Mouse (Mus musculus): ENCODE measurements around the gene Recql5.

Recql5 gene

DNA sequence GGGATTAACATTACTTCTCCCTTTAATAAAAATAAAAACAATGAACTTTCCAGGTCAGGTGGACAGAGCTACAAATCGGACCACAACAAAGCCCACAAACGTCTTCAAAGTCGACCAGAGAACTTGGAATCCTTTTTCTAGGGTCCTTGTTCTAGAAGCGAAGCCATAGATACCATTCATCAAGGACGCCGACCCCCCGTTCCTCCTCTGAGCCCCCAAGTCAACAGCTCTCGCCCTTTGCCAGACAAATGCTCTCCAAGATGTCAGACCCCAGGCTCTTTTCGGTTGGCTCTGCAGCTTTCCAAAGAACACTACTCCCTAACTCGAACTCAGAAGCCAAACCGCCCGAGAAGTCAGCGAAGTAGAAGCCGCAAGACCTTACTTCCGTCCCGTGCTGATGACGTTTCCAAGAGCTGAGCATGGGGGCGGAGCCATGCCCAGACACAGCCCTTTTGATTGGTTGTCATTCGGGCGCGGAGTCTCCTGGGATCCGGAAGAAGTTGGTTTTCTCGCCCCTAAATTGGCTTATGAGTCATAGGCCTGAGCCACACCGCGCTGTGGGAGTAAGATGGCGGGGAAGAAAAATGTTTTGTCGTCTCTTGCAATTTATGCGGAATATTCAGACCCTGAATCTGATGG is at the start of gene Recql5, which contains the start of gene Sap30bp:
Recql5 (minus strand) TSS at position 370 of the 639 bp plus-strand sequence.
Sap30bp (plus strand) TSS at position 175 of the 639 bp plus-strand sequence.
- WGBS: under 1% methylated on average over 28 of the region's 28 CpGs

DNA sequence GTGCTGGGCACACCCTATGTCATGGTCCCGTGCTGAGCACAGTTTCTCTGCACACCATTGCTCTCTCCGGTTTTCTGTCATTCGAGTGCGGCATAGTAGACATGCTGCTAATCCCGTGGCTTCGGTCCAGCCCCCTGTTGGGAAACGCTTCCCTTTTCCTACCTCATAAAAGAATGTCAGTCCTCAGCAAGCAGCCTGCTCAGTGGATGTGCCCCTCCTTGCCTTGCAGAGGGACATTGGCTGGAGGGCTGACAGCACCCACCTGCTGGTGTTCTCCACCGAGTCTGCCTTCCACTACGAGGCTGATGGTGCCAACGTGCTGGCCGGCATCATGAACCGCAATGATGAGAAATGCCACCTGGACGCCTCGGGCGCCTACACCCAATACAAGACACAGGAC is 49.2 kb upstream of the Recql5 start:
- 83% methylated on average over 15 of the region's 15 CpGs for WGBS

DNA sequence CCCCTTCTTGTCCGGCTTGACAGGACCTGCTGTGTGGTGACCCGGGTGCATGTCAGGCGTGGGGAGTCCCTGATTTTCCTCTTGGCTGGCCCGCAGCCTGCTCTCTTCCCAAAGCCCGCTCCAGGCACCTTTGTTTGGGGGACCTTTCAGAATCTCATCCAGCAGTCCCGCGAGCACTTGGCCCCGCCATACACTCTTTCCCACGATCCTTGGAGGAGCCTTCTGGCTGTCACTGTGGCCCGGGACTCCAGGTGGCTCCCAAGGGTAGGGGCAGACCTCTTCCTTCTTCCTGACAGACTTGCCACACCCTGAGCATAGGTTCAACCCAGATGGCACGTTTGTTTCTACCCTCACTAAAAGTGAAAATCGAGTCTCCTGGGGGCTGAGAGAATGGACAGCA is 42.3 kb upstream of the Recql5 start:
- 35% methylated on average over 12 of the region's 12 CpGs for WGBS

DNA sequence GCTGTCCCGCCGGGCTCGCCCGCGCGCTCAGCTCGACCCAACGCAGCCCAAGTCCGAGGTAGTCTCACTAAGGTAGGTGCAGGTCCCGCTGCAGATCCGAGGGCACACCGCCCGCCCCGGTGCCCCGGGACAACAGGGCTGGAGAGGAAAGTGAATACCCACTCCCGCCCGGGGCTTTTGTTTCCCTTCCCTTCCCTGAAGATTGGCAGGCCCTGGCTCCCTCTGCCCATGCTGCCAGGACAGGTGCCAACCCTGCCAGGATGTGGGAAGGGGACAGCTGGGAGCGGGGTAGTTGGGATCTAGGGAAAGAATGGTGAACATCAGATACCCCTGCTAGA is 41.8 kb upstream of the Recql5 start:
- 7% methylated on average over 18 of the region's 18 CpGs for WGBS

DNA sequence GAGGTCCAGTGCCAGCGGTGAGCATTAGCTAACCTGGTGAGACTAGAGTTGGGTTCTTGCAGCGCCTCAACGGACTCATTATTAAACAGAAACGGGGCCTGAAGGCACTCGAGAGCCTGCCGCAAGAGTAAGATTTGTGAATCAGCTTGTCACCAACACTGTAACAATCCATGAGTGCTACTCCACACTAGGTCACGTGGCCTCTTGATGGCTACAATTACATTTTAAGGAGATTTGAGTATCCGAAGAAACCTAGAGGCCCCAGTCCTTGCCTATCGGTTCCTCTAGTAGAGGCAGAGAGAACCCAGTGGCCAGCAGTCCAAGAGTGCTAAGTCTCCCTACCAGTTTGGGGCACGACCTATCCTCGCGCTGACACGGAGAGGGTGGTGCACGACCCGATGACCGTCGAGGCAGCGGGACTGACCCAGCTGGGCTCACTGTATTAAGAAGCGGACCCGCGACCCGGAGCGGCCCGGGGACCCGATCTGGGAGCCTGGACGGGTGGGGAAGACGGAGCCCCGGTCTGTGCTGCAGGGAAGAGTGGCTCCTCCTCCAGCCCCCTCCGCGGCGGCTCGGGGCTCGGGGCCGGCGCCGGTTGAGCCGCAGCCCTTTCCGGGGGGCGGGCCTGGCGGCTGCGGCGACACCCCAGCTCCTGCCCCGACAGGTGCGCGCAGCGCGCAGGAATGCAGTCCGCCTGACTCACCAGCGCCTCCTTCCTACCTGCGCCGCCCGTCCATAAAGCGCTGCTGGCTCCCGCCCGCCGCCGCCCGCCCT is 41.2 kb upstream of the Recql5 start, which contains the start of gene Itgb4:
Itgb4 (plus strand) TSS at position 401 of the 774 bp plus-strand sequence.
- WGBS: 15% methylated on average over 54 of the region's 58 CpGs

DNA sequence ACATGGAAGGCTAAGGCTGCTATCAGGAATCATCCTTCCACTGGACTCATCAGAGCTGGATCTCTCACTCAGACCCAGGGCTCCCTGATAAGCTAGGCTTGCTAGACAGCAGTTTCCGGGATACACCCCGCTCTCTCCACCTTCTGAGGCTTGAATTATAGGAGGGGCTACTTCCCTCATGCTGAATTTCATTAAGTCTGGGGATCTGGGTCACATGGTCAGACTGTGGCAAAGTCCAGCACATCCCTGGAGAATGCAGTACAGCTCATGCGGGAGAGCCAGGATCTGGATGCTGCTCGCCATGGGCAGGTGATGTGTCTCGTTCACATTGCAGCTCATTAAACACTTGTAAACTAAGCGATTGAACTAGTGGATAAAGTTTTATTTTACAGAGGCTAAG is 37.7 kb upstream of the Recql5 start:
- WGBS: 91% methylated on average over 6 of the region's 6 CpGs

DNA sequence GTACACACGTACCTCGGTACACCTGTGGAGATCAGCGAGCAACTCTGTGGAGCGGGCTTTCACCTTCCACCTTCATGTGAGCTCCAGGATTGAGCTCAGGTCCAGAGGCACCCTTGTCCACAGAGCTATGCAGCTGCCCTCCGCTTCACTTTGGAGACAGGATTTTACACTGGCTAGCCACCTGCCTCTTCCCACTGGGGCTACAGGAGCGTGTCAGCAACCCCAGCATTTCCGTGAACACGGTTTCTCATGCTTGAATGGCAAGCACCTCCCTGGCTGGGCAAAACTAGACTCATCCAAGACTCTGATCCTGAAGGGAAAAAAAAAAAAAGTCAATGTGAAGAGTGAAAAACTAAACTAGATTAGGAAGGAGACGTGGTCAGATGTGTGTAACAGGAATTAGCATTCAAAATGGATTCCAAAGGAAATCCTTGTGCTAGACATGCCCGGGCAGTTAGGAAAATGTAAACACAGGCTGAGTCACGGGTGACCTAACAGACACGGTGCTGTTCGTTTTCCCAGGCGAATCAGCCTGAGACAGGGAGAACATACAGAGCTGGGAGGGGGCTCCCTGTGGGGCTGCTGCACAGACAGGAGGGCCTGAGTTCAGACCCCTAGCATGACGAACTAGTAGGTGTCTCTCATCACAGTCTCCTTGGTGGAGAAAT is 36.9 kb upstream of the Recql5 start:
- WGBS: 79% methylated on average over 15 of the region's 15 CpGs

DNA sequence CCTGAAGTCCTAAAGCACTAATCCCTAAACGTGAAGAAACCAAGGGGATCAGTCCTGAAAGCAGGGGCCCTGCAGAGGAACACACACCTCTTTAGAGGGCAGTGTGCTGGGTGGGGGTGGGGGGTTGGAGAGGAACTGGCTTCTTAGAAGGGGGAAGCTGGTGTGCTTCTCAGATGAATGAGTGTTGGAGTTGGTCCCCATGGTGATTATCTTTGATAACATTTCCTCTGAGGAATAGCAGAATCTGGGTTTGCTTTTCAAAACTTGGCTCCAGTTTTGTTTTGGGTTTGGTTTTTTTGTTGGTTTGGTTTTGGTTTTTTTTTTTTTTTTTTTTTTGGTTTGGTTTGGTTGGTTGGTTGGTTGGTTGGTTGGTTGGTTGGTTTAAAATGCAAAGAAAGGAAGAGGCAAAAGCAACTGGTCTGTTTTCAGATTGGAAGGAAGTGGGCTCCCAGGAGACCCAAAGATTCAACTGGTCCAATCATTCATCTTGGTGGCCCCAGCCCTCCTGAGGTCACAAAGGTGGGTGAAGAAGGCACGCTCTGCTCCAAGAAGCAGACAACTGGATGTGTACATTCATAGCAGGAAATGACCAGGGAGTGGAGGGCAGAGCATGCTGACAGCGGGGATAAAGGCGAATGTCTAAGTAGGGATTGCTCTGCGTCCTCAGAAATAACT is 35.6 kb upstream of the Recql5 start:
- WGBS: 68% methylated on average over 5 of the region's 5 CpGs

DNA sequence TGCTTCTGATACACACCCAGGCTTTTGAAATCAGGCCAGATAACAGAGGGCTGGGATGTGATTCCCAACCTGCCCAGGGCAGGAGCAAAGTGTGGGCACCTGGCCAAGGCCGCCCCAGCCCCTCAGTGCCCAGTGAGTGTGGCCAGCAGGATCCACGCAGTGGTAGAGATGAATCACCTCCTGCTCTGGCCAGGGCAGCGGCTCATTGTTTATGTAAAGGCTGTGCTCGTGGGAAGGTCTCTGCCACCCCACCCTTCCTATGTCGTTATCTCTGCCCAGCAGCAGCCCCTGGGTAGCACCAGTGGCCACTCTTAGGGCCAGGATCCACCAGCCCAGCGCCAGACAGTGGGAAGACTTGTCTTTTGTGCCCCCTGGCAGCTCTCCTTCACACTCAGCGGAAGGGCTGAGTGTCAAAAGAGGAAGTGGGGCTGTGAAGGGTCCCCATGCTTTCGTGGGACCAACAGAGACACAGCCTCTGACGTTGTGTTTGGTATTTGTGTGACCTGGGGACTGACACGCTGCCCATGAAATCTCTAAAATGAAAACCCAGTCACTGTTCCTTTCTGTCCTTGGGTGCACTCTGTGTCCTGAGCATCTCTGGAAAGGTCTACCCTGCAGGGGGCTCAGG is 31.8 kb upstream of the Recql5 start:
- WGBS: 72% methylated on average over 10 of the region's 10 CpGs

DNA sequence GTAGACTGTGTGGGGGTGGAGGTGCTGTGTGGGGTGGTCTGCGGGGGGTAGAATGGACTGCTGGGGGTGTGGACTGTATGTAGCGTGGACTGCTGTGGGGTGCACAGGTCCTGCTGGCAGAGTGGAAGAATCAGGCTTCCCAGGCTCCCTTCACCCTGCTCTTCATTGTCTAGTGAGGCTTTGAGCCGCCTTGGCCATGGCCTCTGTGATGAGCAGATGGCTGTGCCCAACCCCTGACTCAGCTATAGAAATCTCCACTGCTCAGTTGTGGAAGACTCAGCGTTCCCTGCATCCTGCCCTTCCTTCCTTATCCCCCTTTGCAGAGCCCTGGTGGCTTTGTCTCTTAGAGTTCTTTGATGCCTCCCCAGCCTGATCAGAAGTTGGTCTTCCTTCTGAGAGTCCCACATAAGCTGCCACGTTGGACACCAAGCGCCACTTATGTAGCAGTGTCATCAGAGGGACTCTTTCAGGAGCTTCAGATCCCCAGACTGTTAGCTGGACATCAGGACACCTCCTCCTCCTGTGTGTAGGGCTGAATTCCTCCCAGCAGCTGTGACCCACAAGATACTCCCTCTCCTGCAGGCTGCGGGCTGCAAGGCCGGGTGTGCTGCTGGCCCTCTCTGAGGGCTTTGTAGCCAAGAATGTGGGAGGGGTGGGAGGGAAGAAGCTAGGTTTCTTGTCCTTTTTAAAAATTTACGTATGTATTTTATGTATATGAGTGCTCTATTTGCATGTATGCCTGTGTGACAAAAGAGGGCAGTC is 29.6 kb upstream of the Recql5 start:
- 79% methylated on average over 9 of the region's 9 CpGs for WGBS

DNA sequence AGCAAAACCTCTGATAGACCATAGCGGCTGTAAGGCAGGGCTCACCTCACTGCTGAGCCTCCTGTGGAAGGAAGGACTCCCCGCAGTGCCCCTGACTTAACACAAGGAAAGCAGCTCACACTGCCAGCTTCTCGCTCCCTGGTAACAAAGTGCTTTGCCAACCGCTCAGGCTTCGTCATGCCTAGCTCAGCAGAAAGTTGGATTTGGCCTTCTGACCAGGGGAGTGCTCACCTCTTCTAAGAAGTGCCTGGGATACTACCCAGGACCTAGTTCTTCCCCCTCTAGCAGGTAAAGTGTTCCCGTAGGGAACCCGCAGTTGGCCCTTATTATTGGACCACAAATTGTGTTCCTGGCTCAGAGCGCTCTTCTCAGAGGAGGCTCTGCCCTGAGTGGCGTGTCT is 25.7 kb upstream of the Recql5 start:
- 92% methylated on average over 9 of the region's 9 CpGs for WGBS

DNA sequence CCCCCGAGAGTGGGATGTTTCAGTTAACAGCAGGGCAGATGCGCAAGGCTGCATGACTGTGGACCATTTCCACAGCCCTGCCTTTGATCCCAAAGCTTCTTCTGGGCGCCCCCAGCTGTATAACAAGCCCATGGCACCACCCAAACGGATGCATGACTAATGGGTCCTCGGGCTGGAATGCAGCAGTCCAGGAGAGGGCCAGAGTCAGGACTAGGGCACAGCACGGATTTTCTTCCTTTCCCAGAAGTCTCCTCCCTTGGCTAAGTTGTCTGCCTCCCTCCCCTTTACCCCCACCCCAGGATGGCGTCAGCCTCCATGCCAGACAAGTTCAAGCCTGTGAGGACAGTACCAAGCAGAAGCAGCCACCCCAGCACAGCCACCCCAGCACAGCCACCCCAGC is 24.7 kb upstream of the Recql5 start:
- 69% methylated on average over 7 of the region's 7 CpGs for WGBS

DNA sequence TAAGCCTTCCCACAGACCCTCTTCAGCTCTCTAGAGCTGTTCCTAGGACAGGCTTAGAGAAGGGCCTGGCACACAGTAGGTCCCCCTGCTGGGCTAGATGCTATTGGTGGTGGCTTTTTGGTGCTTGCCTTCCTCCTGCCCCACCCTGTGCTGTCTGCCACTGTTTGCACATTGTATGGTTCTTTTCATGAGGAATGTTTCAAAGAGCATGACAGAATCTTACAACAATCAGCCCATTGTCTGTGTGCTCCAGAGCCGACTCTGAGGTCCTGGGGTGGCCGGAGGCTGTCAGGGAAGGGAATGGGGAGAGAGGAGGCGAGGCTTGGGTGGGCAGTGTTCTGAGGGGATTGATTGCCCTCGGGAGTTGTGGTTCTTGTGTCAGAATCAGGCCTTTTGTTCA is 23.2 kb upstream of the Recql5 start:
- 50% methylated on average over 4 of the region's 4 CpGs for WGBS

DNA sequence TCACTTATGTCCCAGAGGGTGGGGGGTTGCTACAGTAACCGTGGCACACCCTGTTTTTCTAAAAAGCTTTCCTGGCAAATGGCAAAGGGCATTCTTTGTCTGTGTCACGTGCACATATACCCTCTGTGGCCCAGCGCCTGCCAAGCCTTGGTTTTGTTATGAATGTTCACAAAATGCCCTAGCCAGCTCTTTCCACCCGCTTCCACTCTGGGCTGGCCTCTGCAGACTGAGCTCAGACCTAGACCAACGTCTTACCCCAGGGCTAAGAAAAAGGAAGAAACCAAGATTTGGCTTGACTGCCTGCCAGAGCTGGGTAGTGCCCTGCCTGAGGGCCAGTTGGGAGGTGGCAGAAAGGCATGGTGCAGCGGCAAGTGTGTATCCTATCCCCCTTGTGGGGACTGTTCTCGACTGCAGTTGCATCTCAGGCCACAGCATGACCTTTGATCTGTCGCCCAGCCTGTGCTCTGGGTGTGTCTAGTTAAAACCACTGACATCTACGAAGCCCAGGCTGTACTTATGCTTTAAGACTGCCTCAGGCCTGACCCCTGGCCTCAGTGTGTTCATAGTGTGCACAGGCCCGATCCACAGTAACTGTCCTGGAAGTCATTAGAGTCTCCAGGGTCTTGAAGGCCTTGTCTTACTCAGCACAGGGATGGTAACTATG is 22.1 kb upstream of the Recql5 start:
- 60% methylated on average over 10 of the region's 10 CpGs for WGBS

DNA sequence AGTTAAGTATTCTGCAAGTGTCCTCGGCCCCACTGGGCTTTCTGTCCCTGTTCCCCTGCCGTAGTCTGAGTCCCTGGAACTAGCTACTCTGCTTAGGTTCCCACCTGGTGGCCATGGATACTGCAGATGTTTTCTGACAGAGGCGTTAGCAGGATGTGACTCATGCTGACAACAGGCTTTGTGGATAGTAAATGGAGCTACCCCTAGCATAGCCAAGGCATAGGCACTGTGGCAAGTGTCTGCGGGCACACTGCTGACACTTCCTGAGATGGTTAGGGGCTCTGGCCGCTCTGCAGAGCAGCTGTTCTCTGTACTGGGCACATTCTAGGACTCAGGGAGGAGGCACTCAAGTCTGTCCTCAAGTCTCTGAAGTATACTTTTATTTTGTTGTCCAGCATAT is 21.4 kb upstream of the Recql5 start:
- WGBS: 61% methylated on average over 5 of the region's 5 CpGs

DNA sequence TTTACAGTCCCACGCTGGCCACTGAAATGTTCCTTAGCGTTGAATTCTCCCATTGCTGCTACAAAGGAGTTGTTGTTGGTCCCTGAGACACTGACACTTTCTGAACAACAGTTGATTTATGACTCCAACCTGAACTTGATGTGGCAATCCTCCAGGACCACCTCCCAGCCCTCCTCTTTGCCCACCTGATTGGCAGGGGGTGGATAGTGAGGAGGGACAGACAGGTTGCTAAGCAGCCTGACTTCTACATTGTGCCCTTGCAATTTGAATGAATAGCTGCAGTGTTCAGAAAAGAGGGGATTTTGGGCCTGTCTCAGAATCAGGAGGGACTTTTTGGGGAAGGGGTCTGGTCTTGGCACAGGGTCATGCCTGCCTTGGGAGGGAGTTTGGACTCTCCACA is 17.4 kb upstream of the Recql5 start:
- 62% methylated on average over 2 of the region's 2 CpGs for whole genome bisulfite sequencing

DNA sequence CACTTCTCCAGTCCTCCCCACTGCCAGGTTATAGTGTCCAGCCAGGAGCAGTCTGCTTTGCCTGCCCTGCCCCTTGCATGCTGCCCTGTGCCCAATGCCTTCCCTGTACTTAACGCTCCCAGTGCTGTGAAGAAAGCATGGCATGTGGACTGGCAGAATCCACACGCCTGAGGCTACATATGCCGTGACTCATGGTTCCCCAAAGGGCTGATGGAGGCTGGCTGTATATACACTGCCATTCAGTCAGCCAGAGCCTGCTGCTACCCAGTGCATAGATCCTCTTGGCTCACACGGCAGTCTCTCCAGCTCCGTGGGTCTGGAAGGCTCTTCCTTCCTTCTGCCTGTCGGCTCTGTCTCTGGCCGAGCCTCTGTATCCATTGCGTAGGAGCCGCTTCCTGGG is 15.0 kb upstream of the Recql5 start:
- WGBS: 77% methylated on average over 9 of the region's 9 CpGs

DNA sequence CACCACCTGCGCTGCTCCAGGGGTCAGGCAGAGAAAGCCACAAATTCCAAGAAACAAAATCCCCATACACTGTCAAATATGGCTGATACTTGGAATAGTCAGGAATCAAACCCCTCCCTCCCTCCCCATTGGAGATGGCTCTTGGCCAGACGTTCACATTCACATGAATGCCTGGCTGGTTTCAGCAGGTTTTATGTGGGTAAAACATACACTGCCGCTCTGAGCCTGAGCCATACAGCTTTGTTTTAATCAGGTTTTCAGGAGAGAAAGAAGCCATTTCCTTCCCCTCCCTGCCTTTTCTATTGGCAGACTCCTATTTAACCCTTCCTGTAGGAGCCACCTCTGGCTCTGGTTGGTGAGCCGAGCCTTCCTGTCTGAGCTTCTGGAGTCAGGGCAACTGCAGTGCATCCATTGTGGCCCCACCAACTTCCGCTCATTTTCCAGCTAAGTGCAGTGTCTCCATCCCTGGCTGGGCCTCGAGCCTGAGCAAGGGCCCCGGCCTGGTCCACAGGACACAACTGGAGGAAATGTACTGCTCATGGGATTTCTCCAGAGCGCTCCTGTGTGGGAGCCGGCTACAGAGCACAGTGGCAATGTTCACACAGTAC is 13.0 kb upstream of the Recql5 start:
- WGBS: 75% methylated on average over 9 of the region's 9 CpGs

DNA sequence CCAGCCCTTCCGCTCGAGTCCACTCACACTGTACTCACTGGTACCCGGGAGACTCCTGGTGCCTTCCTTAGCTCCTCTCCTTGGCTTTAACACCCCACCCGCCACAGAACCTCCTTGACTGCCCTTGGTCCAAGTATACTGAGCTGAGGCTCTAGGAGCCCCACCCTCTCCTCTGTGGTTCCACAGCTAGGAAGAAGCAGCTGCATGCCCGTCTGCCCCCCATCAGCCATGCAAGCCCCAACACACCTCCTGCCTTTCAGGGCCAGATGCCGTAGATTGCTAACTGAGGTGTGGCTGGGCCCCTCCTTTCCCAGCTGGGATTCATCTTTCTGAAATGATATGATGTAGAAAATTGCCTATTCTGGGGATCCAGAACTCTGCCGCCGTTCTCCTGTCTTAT is 12.0 kb upstream of the Recql5 start:
- WGBS: 80% methylated on average over 8 of the region's 8 CpGs

DNA sequence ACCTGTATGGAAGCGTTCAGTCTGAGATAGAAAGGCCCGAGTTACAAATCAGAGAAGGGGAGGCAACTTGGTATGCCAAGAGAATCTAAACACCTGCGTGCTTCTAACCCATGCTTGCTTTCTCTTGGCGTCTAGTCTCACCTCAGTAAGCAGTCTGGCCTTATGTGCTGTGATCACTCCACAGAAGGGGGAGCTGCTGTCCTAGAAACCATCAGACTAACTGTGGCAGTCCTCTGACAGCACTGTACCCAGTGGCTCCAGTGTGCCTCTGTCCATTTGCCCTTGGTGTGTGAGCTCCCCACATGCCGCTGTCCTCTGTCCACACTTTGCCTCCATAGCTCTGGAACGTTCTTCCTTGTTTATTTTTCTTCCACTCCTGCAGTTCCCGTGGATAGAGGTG is 8.7 kb upstream of the Recql5 start:
- whole genome bisulfite sequencing: 79% methylated on average over 7 of the region's 7 CpGs
